Comparison of ENCODE assay signal across 15 mouse cellular contexts in the genomic region with DNA sequence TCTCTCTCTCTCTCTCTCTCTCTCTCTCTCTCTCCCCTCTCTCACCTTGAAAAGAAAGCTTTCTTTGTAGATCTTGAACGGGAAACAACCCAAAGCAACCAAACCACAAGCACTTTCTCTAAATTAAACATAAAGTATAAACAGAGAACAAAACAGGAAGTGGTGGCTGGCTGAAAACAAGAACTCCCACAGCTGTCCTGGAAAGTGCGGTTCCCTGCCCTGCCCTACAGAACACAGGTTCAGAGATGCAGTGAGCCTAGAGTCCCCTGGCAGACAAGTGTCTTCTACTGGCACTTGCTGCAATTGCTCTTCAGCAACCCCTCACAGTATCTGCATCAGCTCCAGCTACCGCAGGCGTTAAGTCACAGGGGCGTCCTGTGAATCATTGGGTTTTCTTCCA. TPM values are rescaled to one million over a fixed set of nuclear protein-coding genes. Genes with fewer than 3 reads are reported as not detected.
A peak's percentile ranks its signal among the peaks of the same experiment; 100 is the strongest.
DNase-seq lines count a peak whose midpoint lies in the region; ATAC-seq lines count a peak whose summit lies in the region.
"Had no signal": no experiment of that assay in that cellular context is flagged by ENCODE, and none has a peak within 500 bp of the region (broad histone marks: within the 10 kb centered on the region; RNA-seq: fewer than 3 reads in every experiment).

No protein-coding gene starts in this region.

- H3K4me1 ChIP-seq in liver, embryonic 15.5 days (replicated peaks), result no peaks in the 10 kb centered on the region
- H3K4me1 ChIP-seq in midbrain, embryonic 16.5 days (ENCODE audit: control insufficient read depth, insufficient read depth, low read length), result no peaks in the 10 kb centered on the region

- H3K27me3 ChIP-seq in liver, embryonic 15.5 days, result no peaks in the 10 kb centered on the region; the same call in 1 of the 2 replicates
- no peaks in the 10 kb centered on the region for H3K27me3 ChIP-seq in midbrain, embryonic 16.5 days (ENCODE audit: control insufficient read depth, insufficient read depth, low read depth, low read length)

- no peaks in the 10 kb centered on the region for H3K9me3 ChIP-seq in liver, embryonic 15.5 days (replicated peaks)
- H3K9me3 ChIP-seq in midbrain, embryonic 16.5 days (replicated peaks; ENCODE audit: control insufficient read depth, low read length, poor library complexity, severe bottlenecking), result no peaks in the 10 kb centered on the region
- H3K9me3 ChIP-seq: embryonic facial prominence, embryonic 10.5 days had no signal

- 34% methylated on average over 5 of the region's 5 CpGs for WGBS in liver, embryonic 15.5 days (ENCODE audit: insufficient replicate concordance)
- WGBS in midbrain, embryonic 16.5 days, result 87% methylated on average over 5 of the region's 5 CpGs

- no peaks in the 10 kb centered on the region for H3K36me3 ChIP-seq in liver, embryonic 15.5 days (replicated peaks)
- no peaks in the 10 kb centered on the region for H3K36me3 ChIP-seq in midbrain, embryonic 16.5 days (ENCODE audit: control insufficient read depth, insufficient read depth, low read length)
- H3K36me3 ChIP-seq: embryonic facial prominence, embryonic 10.5 days had no signal

- H3K4me2 ChIP-seq in liver, embryonic 15.5 days, result no peak overlapping the region
- H3K4me2 ChIP-seq in midbrain, embryonic 16.5 days (ENCODE audit: low read length), result no peak overlapping the region
- H3K4me2 ChIP-seq: heart, embryonic 11.5 days had no signal

- ATAC-seq in liver, embryonic 15.5 days (ENCODE audit: insufficient read depth), result no peak
- no peak for ATAC-seq in midbrain, embryonic 16.5 days
- ATAC-seq: forebrain, embryonic 14.5 days; intestine, embryonic 16.5 days had no signal

- no peak for DNase-seq in liver
- DNase-seq in induced T-regulatory cell, adult 2 months (ENCODE audit: low read depth), result peak; percentile 86
- DNase-seq in naive thymus-derived CD4-positive, alpha-beta T cell, adult 2 months (ENCODE audit: low read depth), result peak; percentile 93
- peak; percentile 77 for DNase-seq in thymus, postnatal 25 days
- no peak for DNase-seq in right cerebral cortex, postnatal 36 days (ENCODE audit: low spot score in 2 of 2)
- DNase-seq in adrenal gland, adult (ENCODE audit: inconsistent age in 2 of 2, low spot score in 1 of 2), result no peak
- DNase-seq: adrenal gland, postnatal 25 days; cerebellum, adult 18-20 months; midbrain, embryonic 14.5 days had no signal

- H3K4me3 ChIP-seq in liver, embryonic 15.5 days (replicated peaks), result no peak overlapping the region
- H3K4me3 ChIP-seq in midbrain, embryonic 16.5 days (ENCODE audit: low read depth, low read length), result no peak overlapping the region
- H3K4me3 ChIP-seq: embryonic facial prominence, embryonic 10.5 days had no signal

- 0 out of 2 replicates have a peak overlapping the region, but pooled peaks have one; percentile 6 for H3K27ac ChIP-seq in liver, embryonic 15.5 days (replicated peaks)
- H3K27ac ChIP-seq in midbrain, embryonic 16.5 days (ENCODE audit: low read length), result no peak overlapping the region
- H3K27ac ChIP-seq: embryonic facial prominence, embryonic 10.5 days had no signal

- no peak overlapping the region for H3K9ac ChIP-seq in liver, embryonic 15.5 days
- no peak overlapping the region for H3K9ac ChIP-seq in midbrain, embryonic 16.5 days (ENCODE audit: low read depth, low read length)

RNA-seq across cellular contexts. Expression of a gene that starts 37.5 kb away (rescaled TPM):
- polyA plus RNA-seq in liver, embryonic 15.5 days (2015; fragmentation: Nextera tagmentation; extraction: Ambion mirVana), result 0.32 and 0.68 TPM in 2 replicates
- 19.5 and 22.0 TPM in 2 replicates for polyA plus RNA-seq in midbrain, embryonic 16.5 days (2015; fragmentation: Nextera tagmentation; extraction: Ambion mirVana)

Comparison
In these comparisons a context has a peak if more than half of its experiments do, and no peak if none do; other contexts are left out.
1. DNase-seq: peak in induced T-regulatory cell, adult 2 months (single experiment), naive thymus-derived CD4-positive, alpha-beta T cell, adult 2 months (single experiment) and thymus, postnatal 25 days (single experiment); none in liver (single experiment), right cerebral cortex, postnatal 36 days (0 of 2) and adrenal gland, adult (0 of 2).
2. RNA of a gene that starts 37.5 kb away (polyA plus RNA-seq): 19.5 to 22.0 TPM in midbrain, embryonic 16.5 days; 0.32 to 0.68 TPM in liver, embryonic 15.5 days; every median in the first group is over 10 times any median in the second.